Mouse (Mus musculus) embryonic stem cell, embryonic (primary cell): Measurements from ENCODE around the gene Noxred1.

Experiments
- CTCF ChIA-PET, 4 experiments: fragments of 300-600 bp in 2 of 4; fragments of 350-600 bp in 2 of 4; sonication (Branson Sonifier 250); formaldehyde crosslinking; loops; one replicate each; lab custom pipeline; 2022; ENCODE audit warnings: inconsistent platforms in 2 of 4; lab: Charles Lee
- POLR2A ChIA-PET, 4 experiments: fragments of 300-600 bp in 2 of 4; fragments of 350-600 bp in 2 of 4; sonication (Branson Sonifier 250); formaldehyde crosslinking; loops; one replicate each; lab custom pipeline; 2022; ENCODE audit warnings: antibody characterized with exemption in 4 of 4, inconsistent platforms in 1 of 4; lab: Charles Lee

The Noxred1 gene

GRCm38 (mm10) chr12:87199973-87200586 is 38.5 kb downstream of the Noxred1 start, which contains the start of gene Tmed8:
Tmed8 (minus strand) TSS chr12:87200454.
- ChIA-PET POLR2A (interaction anchor here in 3 of 4 experiments (0.8 to 2.3 kb wide), 8 partner anchors 18 to 188 kb away, joined by 3 to 7 read pairs (median 4); partner anchors contain the start of genes Pomt2 (in 2 of the 3), Ahsa1 (in 1 of the 3), Gstz1 (in 1 of the 3) and Sptlc2 (in 1 of the 3)), CTCF (no interaction called here)

GRCm38 (mm10) chr12:87199206-87199972 is 39.1 kb downstream of the Noxred1 start, which contains the start of gene Samd15:
Samd15 (plus strand) TSS chr12:87199723.
- ChIA-PET POLR2A (interaction anchor here in 3 of 4 experiments (1.0 to 2.3 kb wide), 4 partner anchors 27 to 68 kb away, joined by 3 to 7 read pairs (median 6); partner anchors contain the start of genes Pomt2 (in 2 of the 3) and Gstz1 (in 1 of the 3)), CTCF (no interaction called here)

- POLR2A ChIA-PET, result interaction anchor here in 1 of 4 experiments (1.0 to 1.8 kb wide), 2 partner anchors 28 to 51 kb away, joined by 3 to 7 read pairs; partner anchors contain the start of gene Pomt2
- CTCF ChIA-PET, result no interaction called here
Measured at GRCm38 (mm10) chr12:87198792-87199191, 39.7 kb downstream of the Noxred1 start.

- CTCF ChIA-PET, result interaction anchor here in 1 of 4 experiments (0.7 kb wide), 2 partner anchors 11 to 185 kb away, joined by 4 to 5 read pairs; no protein-coding TSS in a partner anchor
- POLR2A ChIA-PET, result interaction anchor here (0.6 to 1.7 kb wide), 10 partner anchors 11 to 237 kb away, joined by 3 to 7 read pairs (median 3); partner anchors contain the start of genes Gstz1 (in 1 of the 4) and Pomt2 (in 1 of the 4)
Measured at GRCm38 (mm10) chr12:87196310-87196709, 42.2 kb downstream of the Noxred1 start.

GRCm38 (mm10) chr12:87195069-87195468 is 43.5 kb downstream of the Noxred1 start:
- ChIA-PET POLR2A (interaction anchor here in 1 of 4 experiments (1.1 kb wide), 1 partner anchor 51 kb away, joined by 3 read pairs; no protein-coding TSS in a partner anchor), CTCF (interaction anchor here in 3 of 4 experiments (0.5 to 1.7 kb wide), 3 partner anchors 31 to 107 kb away, joined by 3 read pairs; no protein-coding TSS in a partner anchor)

GRCm38 (mm10) chr12:87193008-87193407 is 45.5 kb downstream of the Noxred1 start:
- POLR2A ChIA-PET, result interaction anchor here in 3 of 4 experiments (0.7 to 2.3 kb wide), 8 partner anchors 9 to 1201 kb away, joined by 3 to 10 read pairs (median 4); partner anchors contain the start of genes Pomt2 (in 2 of the 3) and Gstz1 (in 1 of the 3)

GRCm38 (mm10) chr12:87177631-87178030 is 60.9 kb downstream of the Noxred1 start:
- ChIA-PET POLR2A (interaction anchor here in 1 of 4 experiments (1.0 kb wide), 1 partner anchor 14 kb away, joined by 3 read pairs; no protein-coding TSS in a partner anchor), CTCF (no interaction called here)

More at GRCm38 (mm10) chr12:87193008-87193407, 45.5 kb downstream of the Noxred1 start:
- CTCF ChIA-PET, result interaction anchor here in 2 of 4 experiments (0.6 to 1.6 kb wide), 2 partner anchors 34 to 835 kb away, joined by 3 to 5 read pairs; no protein-coding TSS in a partner anchor

GRCm38 (mm10) chr12:87175194-87175946 is 63.2 kb downstream of the Noxred1 start:
- POLR2A ChIA-PET, result interaction anchor here in 1 of 4 experiments (5.3 kb wide), 1 partner anchor 17 kb away, joined by 22 read pairs; no protein-coding TSS in a partner anchor
- CTCF ChIA-PET, result no interaction called here
